Mouse (Mus musculus): ENCODE data around the gene Mllt3. TPM values are rescaled to one million over a fixed set of nuclear protein-coding genes. Genes with fewer than 3 reads are reported as not detected.

Mllt3 gene
- polyA plus RNA-seq, 1 experiment from 2014 or later: 67.6 TPM

- Histone ChIP-seq H3K4me2 (no peak overlapping the region), H3K9ac (ENCODE audit: low read depth, low read length) (no peak overlapping the region), H3K36me3 (ENCODE audit: control insufficient read depth, insufficient read depth, low read length) (no peaks in the 10 kb centered on the region), H3K27ac (ENCODE audit: low read depth, low read length) (no peak overlapping the region), H3K4me1 (ENCODE audit: control insufficient read depth, insufficient read depth, low read length) (peaks cover 15% of the 10 kb centered on the region), H3K4me3 (ENCODE audit: low read depth, low read length) (no peak overlapping the region), H3K9me3 (replicated peaks; ENCODE audit: control insufficient read depth, low read length) (no peaks in the 10 kb centered on the region), H3K27me3 (ENCODE audit: control insufficient read depth, insufficient read depth, low read length) (no peaks in the 10 kb centered on the region)
- no peak for ATAC-seq (replicated peaks; ENCODE audit: insufficient number of reproducible peaks, low FRiP score, low TSS enrichment)
- 74% methylated on average over 4 of the region's 4 CpGs for WGBS (ENCODE audit: insufficient replicate concordance)
These were observed 13.5 kb downstream of the Mllt3 start for GRCm38 (mm10) chr4:88019645-88020044.

DNA sequence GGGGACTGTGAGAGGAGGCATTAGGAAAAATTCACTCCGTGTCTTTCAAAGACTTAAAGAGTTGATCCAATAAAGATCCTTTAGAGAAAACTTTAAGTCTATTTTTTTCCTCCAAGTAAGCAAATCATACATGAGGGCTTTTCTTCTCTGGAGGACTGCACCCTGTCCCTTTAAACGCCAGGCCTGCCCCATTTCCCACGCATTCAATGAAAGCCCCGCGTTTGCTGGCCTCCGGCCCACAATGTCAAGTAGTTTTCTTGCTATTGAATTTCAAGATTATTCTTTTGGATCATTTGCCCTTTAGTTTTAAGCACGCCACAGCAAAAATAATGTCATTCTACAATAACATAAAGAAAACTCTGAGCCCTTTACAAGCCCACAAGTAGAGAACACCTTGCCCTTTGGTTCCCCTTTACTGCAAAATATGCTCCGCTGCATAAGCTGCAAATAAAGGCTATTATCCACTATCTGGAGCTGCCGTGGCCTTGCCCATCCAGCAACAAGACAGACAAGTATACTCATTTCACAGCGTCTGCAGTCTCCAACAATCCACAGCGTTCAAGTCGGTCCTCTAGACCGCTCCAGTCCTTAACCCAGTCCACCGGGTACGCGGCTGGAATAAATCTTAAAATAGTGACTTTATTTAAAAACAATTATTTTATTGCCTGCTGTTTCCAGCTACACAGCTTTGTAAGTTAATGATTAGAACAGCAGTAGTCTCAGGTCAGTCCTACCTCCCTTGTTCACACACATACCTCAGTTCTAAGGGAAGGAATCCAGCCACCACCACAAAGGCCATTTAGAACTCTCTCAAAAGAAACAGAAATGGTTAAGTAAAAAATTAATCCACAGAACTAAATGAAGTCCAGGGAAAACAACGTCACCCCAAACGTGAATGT is 15.5 kb downstream of the Mllt3 start:
- Histone ChIP-seq H3K36me3 (ENCODE audit: control insufficient read depth, insufficient read depth, low read length) (no peaks in the 10 kb centered on the region), H3K27me3 (ENCODE audit: control insufficient read depth, insufficient read depth, low read length) (no peaks in the 10 kb centered on the region), H3K27ac (ENCODE audit: low read depth, low read length) (no peak overlapping the region), H3K9me3 (replicated peaks; ENCODE audit: control insufficient read depth, low read length) (no peaks in the 10 kb centered on the region), H3K4me3 (ENCODE audit: low read depth, low read length) (no peak overlapping the region), H3K4me2 (no peak overlapping the region), H3K4me1 (ENCODE audit: control insufficient read depth, insufficient read depth, low read length) (peaks cover 23% of the 10 kb centered on the region), H3K9ac (ENCODE audit: low read depth, low read length) (no peak overlapping the region)
- WGBS (ENCODE audit: insufficient replicate concordance): 78% methylated on average over 18 of the region's 18 CpGs
- no peak for ATAC-seq (replicated peaks; ENCODE audit: insufficient number of reproducible peaks, low FRiP score, low TSS enrichment)

GRCm38 (mm10) chr4:88015765-88016164 is 17.4 kb downstream of the Mllt3 start:
- Histone ChIP-seq H3K4me2 (peak overlapping the region; percentile 36), H3K9ac (ENCODE audit: low read depth, low read length) (no peak overlapping the region), H3K9me3 (replicated peaks; ENCODE audit: control insufficient read depth, low read length) (no peaks in the 10 kb centered on the region), H3K27ac (ENCODE audit: low read depth, low read length) (peak overlapping the region; percentile 7; the same call in 1 of the 2 replicates), H3K36me3 (ENCODE audit: control insufficient read depth, insufficient read depth, low read length) (no peaks in the 10 kb centered on the region), H3K4me3 (ENCODE audit: low read depth, low read length) (no peak overlapping the region), H3K4me1 (ENCODE audit: control insufficient read depth, insufficient read depth, low read length) (peaks cover 30% of the 10 kb centered on the region), H3K27me3 (ENCODE audit: control insufficient read depth, insufficient read depth, low read length) (no peaks in the 10 kb centered on the region)
- no peak for ATAC-seq (replicated peaks; ENCODE audit: insufficient number of reproducible peaks, low FRiP score, low TSS enrichment)
- 67% methylated on average over 5 of the region's 5 CpGs for WGBS (ENCODE audit: insufficient replicate concordance)

DNA sequence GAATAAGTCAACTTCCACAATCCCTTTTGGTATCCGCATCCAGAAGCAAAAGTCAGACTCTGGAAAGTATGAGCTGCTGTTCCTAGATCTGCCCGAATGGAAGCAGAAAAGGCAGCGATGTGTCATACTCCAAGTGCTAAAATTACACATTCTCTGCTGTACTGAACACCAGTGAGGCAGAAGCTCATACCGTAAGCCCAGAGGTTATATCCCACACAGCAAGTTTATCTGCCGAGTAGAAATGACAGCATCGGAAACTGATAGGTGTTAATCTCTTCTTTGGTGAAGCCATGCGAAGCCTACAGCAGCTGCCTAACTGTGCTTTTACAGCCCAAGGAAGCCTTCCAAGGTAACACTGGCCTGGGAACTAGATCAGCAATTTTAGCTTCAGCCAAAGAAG is 17.9 kb downstream of the Mllt3 start:
- H3K4me3 ChIP-seq (ENCODE audit: low read depth, low read length): no peak overlapping the region
- H3K9ac ChIP-seq (ENCODE audit: low read depth, low read length): no peak overlapping the region
- H3K27ac ChIP-seq (ENCODE audit: low read depth, low read length): peak overlapping the region; percentile 7; the same call in 1 of the 2 replicates
- H3K4me2 ChIP-seq: peak overlapping the region; percentile 36
- H3K4me1 ChIP-seq (ENCODE audit: control insufficient read depth, insufficient read depth, low read length): peaks cover 30% of the 10 kb centered on the region
- no peaks in the 10 kb centered on the region for H3K27me3 ChIP-seq (ENCODE audit: control insufficient read depth, insufficient read depth, low read length)
- whole genome bisulfite sequencing (ENCODE audit: insufficient replicate concordance): 37% methylated on average over 7 of the region's 7 CpGs
- ATAC-seq (replicated peaks; ENCODE audit: insufficient number of reproducible peaks, low FRiP score, low TSS enrichment): no peak
- no peaks in the 10 kb centered on the region for H3K36me3 ChIP-seq (ENCODE audit: control insufficient read depth, insufficient read depth, low read length)
- no peaks in the 10 kb centered on the region for H3K9me3 ChIP-seq (replicated peaks; ENCODE audit: control insufficient read depth, low read length)

DNA sequence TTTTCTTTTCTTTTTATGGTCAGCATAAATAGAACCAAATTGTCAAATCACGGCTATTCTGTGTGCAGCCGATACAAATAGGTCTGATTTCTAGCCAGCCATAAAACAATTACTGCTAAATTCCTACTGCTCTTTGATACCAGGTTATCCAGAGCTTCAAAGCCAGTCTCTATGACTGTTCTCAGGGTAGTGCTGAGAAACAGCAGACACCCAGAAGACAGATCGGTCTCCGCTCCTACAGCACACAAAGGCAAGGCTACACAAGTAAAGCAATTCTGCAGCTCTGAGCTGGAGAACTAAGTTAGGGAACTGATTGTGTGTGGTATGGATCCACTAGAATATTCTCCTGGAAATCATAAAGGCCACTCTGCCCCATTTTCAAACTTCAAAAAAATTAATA is 20.4 kb downstream of the Mllt3 start:
- H3K9ac ChIP-seq (ENCODE audit: low read depth, low read length): no peak overlapping the region
- 48% methylated on average over 4 of the region's 4 CpGs for WGBS (ENCODE audit: insufficient replicate concordance)
- no peak for ATAC-seq (replicated peaks; ENCODE audit: insufficient number of reproducible peaks, low FRiP score, low TSS enrichment)
- peaks cover 38% of the 10 kb centered on the region for H3K4me1 ChIP-seq (ENCODE audit: control insufficient read depth, insufficient read depth, low read length)
- no peaks in the 10 kb centered on the region for H3K36me3 ChIP-seq (ENCODE audit: control insufficient read depth, insufficient read depth, low read length)
- no peaks in the 10 kb centered on the region for H3K9me3 ChIP-seq (replicated peaks; ENCODE audit: control insufficient read depth, low read length)
- H3K4me3 ChIP-seq (ENCODE audit: low read depth, low read length): no peak overlapping the region
- no peak overlapping the region for H3K4me2 ChIP-seq
- no peaks in the 10 kb centered on the region for H3K27me3 ChIP-seq (ENCODE audit: control insufficient read depth, insufficient read depth, low read length)
- H3K27ac ChIP-seq (ENCODE audit: low read depth, low read length): no peak overlapping the region

GRCm38 (mm10) chr4:88011870-88012572 is 21.1 kb downstream of the Mllt3 start:
- WGBS (ENCODE audit: insufficient replicate concordance): 69% methylated on average over 4 of the region's 4 CpGs
- no peak overlapping the region for H3K4me2 ChIP-seq
- no peak overlapping the region for H3K27ac ChIP-seq (ENCODE audit: low read depth, low read length)
- H3K4me1 ChIP-seq (ENCODE audit: control insufficient read depth, insufficient read depth, low read length): peaks cover 38% of the 10 kb centered on the region
- no peak overlapping the region for H3K4me3 ChIP-seq (ENCODE audit: low read depth, low read length)
- no peaks in the 10 kb centered on the region for H3K36me3 ChIP-seq (ENCODE audit: control insufficient read depth, insufficient read depth, low read length)
- ATAC-seq (replicated peaks; ENCODE audit: insufficient number of reproducible peaks, low FRiP score, low TSS enrichment): no peak
- H3K9me3 ChIP-seq (replicated peaks; ENCODE audit: control insufficient read depth, low read length): no peaks in the 10 kb centered on the region
- no peaks in the 10 kb centered on the region for H3K27me3 ChIP-seq (ENCODE audit: control insufficient read depth, insufficient read depth, low read length)
- H3K9ac ChIP-seq (ENCODE audit: low read depth, low read length): no peak overlapping the region

DNA sequence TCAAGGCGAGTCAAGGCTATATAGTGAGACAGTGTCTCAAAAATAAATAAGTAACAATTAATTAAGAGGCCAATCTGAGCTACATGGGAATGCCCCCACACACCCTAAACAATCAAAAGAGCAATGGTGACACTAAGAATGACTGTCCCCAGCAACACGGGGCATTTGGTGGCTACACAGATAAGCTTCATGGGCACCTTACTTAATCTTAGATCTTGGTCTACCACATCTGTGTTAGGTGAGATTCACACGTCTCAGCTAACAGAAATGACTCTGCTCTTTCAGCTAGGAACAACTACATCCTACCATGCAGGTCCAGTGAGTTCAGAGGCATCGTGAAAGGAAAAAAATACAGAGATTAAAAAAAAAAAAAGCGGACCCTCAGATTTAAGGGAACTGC is 22.7 kb downstream of the Mllt3 start:
- Histone ChIP-seq H3K4me3 (ENCODE audit: low read depth, low read length) (no peak overlapping the region), H3K4me1 (ENCODE audit: control insufficient read depth, insufficient read depth, low read length) (peaks cover 30% of the 10 kb centered on the region), H3K36me3 (ENCODE audit: control insufficient read depth, insufficient read depth, low read length) (no peaks in the 10 kb centered on the region), H3K27me3 (ENCODE audit: control insufficient read depth, insufficient read depth, low read length) (no peaks in the 10 kb centered on the region), H3K27ac (ENCODE audit: low read depth, low read length) (no peak overlapping the region), H3K9me3 (replicated peaks; ENCODE audit: control insufficient read depth, low read length) (no peaks in the 10 kb centered on the region), H3K9ac (ENCODE audit: low read depth, low read length) (no peak overlapping the region), H3K4me2 (no peak overlapping the region)
- ATAC-seq (replicated peaks; ENCODE audit: insufficient number of reproducible peaks, low FRiP score, low TSS enrichment): no peak
- WGBS (ENCODE audit: insufficient replicate concordance): 85% methylated on average over 5 of the region's 5 CpGs

GRCm38 (mm10) chr4:88005801-88006200 is 27.4 kb downstream of the Mllt3 start:
- no peaks in the 10 kb centered on the region for H3K27me3 ChIP-seq (ENCODE audit: control insufficient read depth, insufficient read depth, low read length)
- H3K4me3 ChIP-seq (ENCODE audit: low read depth, low read length): no peak overlapping the region
- no peaks in the 10 kb centered on the region for H3K9me3 ChIP-seq (replicated peaks; ENCODE audit: control insufficient read depth, low read length)
- WGBS (ENCODE audit: insufficient replicate concordance): 90% methylated on average over 3 of the region's 3 CpGs
- H3K9ac ChIP-seq (ENCODE audit: low read depth, low read length): no peak overlapping the region
- H3K4me2 ChIP-seq: no peak overlapping the region
- no peaks in the 10 kb centered on the region for H3K36me3 ChIP-seq (ENCODE audit: control insufficient read depth, insufficient read depth, low read length)
- H3K27ac ChIP-seq (ENCODE audit: low read depth, low read length): no peak overlapping the region
- ATAC-seq (replicated peaks; ENCODE audit: insufficient number of reproducible peaks, low FRiP score, low TSS enrichment): no peak
- peaks cover 22% of the 10 kb centered on the region for H3K4me1 ChIP-seq (ENCODE audit: control insufficient read depth, insufficient read depth, low read length)
